Mouse (Mus musculus) left cerebral cortex, adult 2 months (tissue): ENCODE measurements around the gene Tbc1d22a. TPM values are rescaled to one million over a fixed set of nuclear protein-coding genes. Genes with fewer than 3 reads are reported as not detected.

Source experiments
- DNase-seq, 2 experiments: peaks; one replicate each; pipeline ENCODE4 v3.0.0; 2021 to 2022; ENCODE audit warnings: low spot score in 2 of 2, mixed read lengths in 1 of 2; ENCODE audit errors: extremely low spot score in 1 of 2
- H3K27ac ChIP-seq: fragments of 200-600 bp; 2 replicates; pipeline ENCODE4 v1.8.1; 2022
- H3K4me3 ChIP-seq: fragments of 200-600 bp; 2 replicates; pipeline ENCODE4 v1.8.1; 2022
- CTCF ChIP-seq: fragments of 200-600 bp; IDR thresholded peaks from 2 replicates; pipeline ENCODE4 v1.8.1; 2022; ENCODE audit warnings: antibody characterized with exemption, mild to moderate bottlenecking, moderate library complexity
- intact Hi-C: fragments of 180-260 bp; cut with DNase I; formaldehyde crosslinking; loops from one replicate; pipeline ENCODE4 v1.15.1; 2025
- total RNA-seq, 2 experiments: library from RNA; stranded (reverse); gene quantifications; 2 replicates each; pipeline ENCODE4 v1.2.3; 2021

Gene Tbc1d22a
- total RNA-seq, 2 experiments from 2014 or later = 32.8 to 34.3 TPM

DNA sequence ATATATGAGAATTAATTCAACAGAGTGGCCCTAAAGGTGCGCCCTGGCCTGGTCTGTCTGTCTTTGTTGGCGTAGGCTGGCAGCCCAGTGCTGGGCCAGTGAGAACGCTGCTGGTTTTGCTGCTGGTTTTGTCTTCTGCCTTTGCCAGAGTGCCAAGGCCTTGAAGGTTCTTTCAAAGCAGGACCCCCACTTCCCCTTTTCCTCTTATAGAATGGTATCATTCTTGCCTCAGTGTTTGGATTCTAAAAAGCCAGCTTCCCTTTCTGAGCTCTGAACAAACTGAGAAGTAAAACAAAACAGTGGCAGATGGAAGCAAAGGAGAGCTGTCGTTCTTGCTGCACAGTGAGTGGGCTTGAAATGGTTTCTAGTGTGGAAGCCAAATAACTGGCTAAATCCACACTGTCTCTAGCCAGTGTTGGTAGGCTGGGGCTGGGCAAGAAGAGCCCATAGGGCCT is 149.6 kb downstream of the Tbc1d22a start:
- no peak for DNase-seq
- intact Hi-C loops = loop anchor here (2.0 kb wide), 1 partner anchor 87 kb away; no protein-coding TSS in a partner anchor
- no peak overlapping the region for H3K4me3 ChIP-seq
- H3K27ac ChIP-seq = peak overlapping the region; percentile 79
- TF ChIP-seq CTCF = no peak

DNA sequence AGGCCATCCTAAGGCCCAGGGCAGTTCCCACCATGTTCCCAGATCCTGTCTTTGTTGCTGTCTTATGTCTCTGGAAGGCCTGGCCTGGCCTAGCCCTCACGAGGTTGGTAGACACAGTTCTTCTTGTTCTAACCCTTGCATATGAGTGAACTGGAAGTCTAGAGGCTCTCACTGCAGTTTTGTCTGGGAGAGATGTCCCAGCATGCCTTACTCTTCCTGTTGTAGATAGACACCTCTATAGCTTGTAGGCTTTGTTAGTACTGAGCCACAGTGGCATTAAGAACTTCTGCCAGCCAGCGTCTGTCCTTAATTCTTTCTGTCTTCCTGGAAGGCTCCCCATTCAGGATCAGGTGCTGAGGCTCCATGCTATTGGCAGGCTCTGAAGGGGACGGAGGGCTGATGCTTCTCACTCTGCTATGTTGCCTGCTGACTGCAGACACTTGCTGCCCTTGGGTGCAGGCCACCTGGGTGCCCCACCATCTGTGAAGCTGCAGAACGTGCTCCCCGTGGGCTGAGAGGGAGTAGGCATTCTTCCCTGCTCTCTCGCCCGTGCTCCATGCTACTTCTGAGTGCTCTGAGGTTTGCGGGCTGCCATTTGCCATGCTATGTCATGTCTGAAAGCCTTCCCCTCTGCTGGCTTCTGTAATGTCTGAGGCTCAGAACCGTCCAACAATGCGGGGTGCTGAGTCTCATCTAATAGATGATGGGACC is 150.8 kb downstream of the Tbc1d22a start:
- no peak for DNase-seq
- no peak for TF ChIP-seq CTCF
- Histone ChIP-seq H3K27ac (peak overlapping the region; percentile 60; the same call in 1 of the 2 replicates), H3K4me3 (no peak overlapping the region)
- intact Hi-C loops = loop anchor here (2.0 kb wide), 1 partner anchor 88 kb away; no protein-coding TSS in a partner anchor

DNA sequence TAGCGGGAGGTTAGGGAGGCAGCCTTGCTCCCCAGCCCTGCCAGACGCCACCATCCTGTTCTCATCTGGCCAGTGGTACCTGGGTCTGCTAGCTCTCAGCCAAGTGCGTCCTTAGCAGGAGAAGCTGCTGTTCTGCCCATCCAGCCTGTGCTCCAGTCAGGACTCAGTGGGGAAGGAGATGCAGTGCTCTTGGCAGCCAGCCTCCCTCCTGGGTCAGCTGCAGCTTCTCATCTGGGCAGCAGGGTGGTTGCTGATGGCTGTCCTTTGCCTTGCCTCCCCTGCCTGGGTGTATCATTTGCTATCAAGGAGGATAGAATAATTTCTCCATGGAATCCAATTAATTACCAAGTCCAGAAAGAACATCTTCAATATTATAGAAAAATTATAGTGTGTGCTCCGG is 152.5 kb downstream of the Tbc1d22a start:
- intact Hi-C loops = no loop called here
- no peak overlapping the region for H3K27ac ChIP-seq
- TF ChIP-seq CTCF = no peak
- no peak overlapping the region for H3K4me3 ChIP-seq
- no peak for DNase-seq

DNA sequence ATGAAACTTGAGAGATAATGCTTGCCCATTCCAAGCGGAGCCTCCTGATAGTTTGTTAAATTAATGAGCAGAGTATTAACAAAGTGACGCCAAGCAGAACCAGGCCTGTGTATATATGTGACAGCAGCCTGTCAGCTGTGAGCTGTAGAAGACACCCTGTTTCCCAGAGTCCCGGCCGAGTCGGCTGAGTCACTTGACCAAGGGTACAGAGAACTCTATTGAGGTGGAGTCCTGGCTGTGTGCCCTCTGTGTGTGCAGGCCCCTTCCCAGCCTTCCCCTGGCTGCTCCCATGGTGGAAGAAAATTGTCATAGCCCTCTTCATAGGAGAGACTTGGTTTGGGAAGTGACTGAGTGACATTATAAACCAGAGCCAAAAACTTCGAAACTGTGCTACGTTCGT is 153.0 kb downstream of the Tbc1d22a start:
- TF ChIP-seq CTCF = no peak
- Histone ChIP-seq H3K4me3 (no peak overlapping the region), H3K27ac (no peak overlapping the region)
- intact Hi-C loops = no loop called here
- no peak for DNase-seq

DNA sequence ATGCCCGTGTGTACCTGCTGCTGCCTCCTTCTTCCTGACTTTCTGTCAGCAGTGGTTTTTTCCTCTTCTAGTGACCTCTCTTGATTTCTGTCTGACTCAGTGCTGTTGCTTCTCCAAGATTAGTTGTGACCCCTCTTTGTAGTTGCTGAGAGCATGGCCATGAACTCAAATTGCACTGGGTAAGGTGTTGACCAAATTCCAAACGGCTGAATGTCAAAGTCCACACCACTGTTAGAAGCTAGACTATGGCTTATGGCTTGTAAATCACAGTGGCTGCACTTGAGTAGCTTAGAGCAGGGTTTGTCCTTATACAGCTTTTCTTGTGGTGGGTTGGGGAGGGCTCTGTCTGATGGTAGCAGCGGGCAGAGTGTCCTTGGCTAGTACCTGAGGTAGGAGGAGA is 156.6 kb downstream of the Tbc1d22a start:
- DNase-seq = no peak
- intact Hi-C loops = no loop called here
- no peak for TF ChIP-seq CTCF
- no peak overlapping the region for H3K27ac ChIP-seq
- no peak overlapping the region for H3K4me3 ChIP-seq

- intact Hi-C loops = no loop called here
- H3K4me3 ChIP-seq = no peak overlapping the region
- TF ChIP-seq CTCF = no peak
Observed at GRCm38 (mm10) chr15:86375262-86375661, 161.0 kb downstream of the Tbc1d22a start.

GRCm38 (mm10) chr15:86375860-86376394 is 161.7 kb downstream of the Tbc1d22a start:
- H3K27ac ChIP-seq = no peak overlapping the region
- TF ChIP-seq CTCF = no peak
- no peak overlapping the region for H3K4me3 ChIP-seq
- intact Hi-C loops = no loop called here
- no peak for DNase-seq

More at GRCm38 (mm10) chr15:86375262-86375661, 161.0 kb downstream of the Tbc1d22a start:
- DNase-seq = no peak
- H3K27ac ChIP-seq = no peak overlapping the region

DNA sequence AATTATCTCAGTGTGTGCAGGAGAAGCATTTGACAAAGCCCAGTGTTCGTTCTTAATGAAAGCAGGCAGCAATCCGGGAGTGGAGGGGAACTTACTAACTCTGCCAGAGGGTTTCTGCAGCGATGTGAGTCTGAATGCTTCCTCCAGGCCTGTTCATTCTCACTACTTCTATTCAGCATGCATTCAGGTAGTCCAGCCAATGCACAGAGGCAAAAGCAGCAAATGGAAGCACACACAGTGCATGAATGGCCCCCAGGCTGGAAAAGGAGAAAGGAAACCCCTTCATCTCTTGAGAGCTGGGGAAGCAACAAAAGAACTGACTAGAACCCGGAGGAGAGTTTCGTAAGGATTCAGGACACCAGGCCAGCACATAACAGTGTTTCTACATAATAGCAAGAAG is 169.0 kb downstream of the Tbc1d22a start:
- intact Hi-C loops = no loop called here
- H3K27ac ChIP-seq = no peak overlapping the region
- no peak for DNase-seq
- TF ChIP-seq CTCF = no peak
- no peak overlapping the region for H3K4me3 ChIP-seq

DNA sequence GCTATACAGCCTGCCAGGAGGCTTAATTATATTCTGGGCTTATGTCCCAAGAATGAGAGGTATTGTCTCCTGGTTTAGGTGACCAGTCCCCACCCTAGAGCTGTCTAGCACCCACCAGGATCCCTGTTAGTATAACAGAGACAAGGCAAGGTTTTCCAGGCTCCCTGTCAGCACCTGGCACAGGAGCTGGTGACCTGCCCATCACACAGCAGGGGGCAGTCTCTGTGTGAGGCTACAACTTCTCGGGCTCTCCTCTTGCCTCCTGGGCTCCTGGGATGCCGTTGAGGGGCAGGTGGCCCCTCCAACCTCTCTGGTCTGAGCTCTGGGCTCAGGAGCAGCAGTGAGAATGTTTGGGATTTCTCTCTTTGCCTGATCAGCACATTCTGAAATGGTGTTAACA is 171.2 kb downstream of the Tbc1d22a start:
- no peak for DNase-seq
- no peak overlapping the region for H3K4me3 ChIP-seq
- no peak for TF ChIP-seq CTCF
- intact Hi-C loops = no loop called here
- H3K27ac ChIP-seq = no peak overlapping the region

- intact Hi-C loops = no loop called here
- no peak for TF ChIP-seq CTCF
Observed at GRCm38 (mm10) chr15:86386325-86386724, 172.1 kb downstream of the Tbc1d22a start.

GRCm38 (mm10) chr15:86388597-86388996 is 174.3 kb downstream of the Tbc1d22a start:
- Histone ChIP-seq H3K27ac (no peak overlapping the region), H3K4me3 (no peak overlapping the region)
- no peak for TF ChIP-seq CTCF
- no peak for DNase-seq
- intact Hi-C loops = no loop called here

More at GRCm38 (mm10) chr15:86386325-86386724, 172.1 kb downstream of the Tbc1d22a start:
- no peak overlapping the region for H3K4me3 ChIP-seq
- no peak for DNase-seq
- no peak overlapping the region for H3K27ac ChIP-seq

- intact Hi-C loops = loop anchor here (1.0 kb wide), 2 partner anchors 155 to 162 kb away; no protein-coding TSS in a partner anchor
- no peak for DNase-seq
- no peak for TF ChIP-seq CTCF
- Histone ChIP-seq H3K4me3 (no peak overlapping the region), H3K27ac (no peak overlapping the region)
Observed at GRCm38 (mm10) chr15:86404866-86405265, 190.6 kb downstream of the Tbc1d22a start.
